Mouse (Mus musculus) spleen, adult 2 months (tissue): Measurements from ENCODE around the gene Olfr630. TPM values are rescaled to one million over a fixed set of nuclear protein-coding genes. Genes with fewer than 3 reads are reported as not detected.
"Not testable (repeated sequence)": the region's sequence is repeated elsewhere in the genome, so short reads cannot be mapped to it uniquely, and the experiment has no call there.

Source experiments
- DNase-seq, 2 experiments: peaks; one replicate each; pipeline versions ENCODE4 v3.0.0 to v3.0.0-alpha.2; 2012 to 2021; ENCODE audit warnings: low spot score in 2 of 2, low read depth in 1 of 2
- H3K27ac ChIP-seq: fragments of 200-500 bp; 2 replicates; pipeline ENCODE4 v1.5.1; 2012; ENCODE audit warnings: low read length, inconsistent platforms; ENCODE audit not compliant: insufficient read depth
- H3K27me3 ChIP-seq: fragments of 200-500 bp; 2 replicates; pipeline ENCODE4 v1.6.1; 2012; ENCODE audit warnings: mild to moderate bottlenecking, moderate library complexity, low read length, inconsistent platforms; ENCODE audit not compliant: control insufficient read depth, insufficient read depth
- H3K36me3 ChIP-seq: fragments of 200-500 bp; 2 replicates; pipeline ENCODE4 v1.6.1; 2012; ENCODE audit warnings: mild to moderate bottlenecking, low read length, inconsistent platforms; ENCODE audit not compliant: control insufficient read depth, insufficient read depth
- H3K4me1 ChIP-seq: fragments of 200-500 bp; 2 replicates; pipeline ENCODE4 v1.6.1; 2011; ENCODE audit warnings: inconsistent platforms; ENCODE audit not compliant: control insufficient read depth, insufficient read depth, insufficient read length
- H3K4me3 ChIP-seq: fragments of 200-500 bp; 2 replicates; pipeline ENCODE4 v1.5.1; 2011; ENCODE audit warnings: mild to moderate bottlenecking, inconsistent platforms; ENCODE audit not compliant: insufficient read depth, insufficient read length; ENCODE audit errors: extremely low read depth
- CTCF ChIP-seq: fragments of 200-500 bp; IDR thresholded peaks from 2 replicates; pipeline ENCODE4 v1.5.1; 2011; ENCODE audit warnings: mild to moderate bottlenecking, inconsistent platforms; ENCODE audit not compliant: insufficient read depth, insufficient read length, insufficient replicate concordance; ENCODE audit errors: extremely low read depth
- POLR2A ChIP-seq: fragments of 200-500 bp; IDR thresholded peaks from 2 replicates; pipeline ENCODE4 v1.6.1; 2011; ENCODE audit warnings: low read depth, low read length, inconsistent platforms
- WGBS: fragments of 180-500 bp; shearing (Covaris S2); methylation state at CpG from one replicate; pipeline ENCODE4 v1.1.7; 2018; 5-methylcytosine and 5-hydroxymethylcytosine counted together
- polyA plus RNA-seq: library from polyadenylated mRNA; depleted of rRNA; stranded (reverse); fragments of >200 nt; gene quantifications from 2 replicates; pipeline ENCODE4 v1.2.3, GENCODE M21; 2012; rRNA removed

Olfr630 gene
- polyA plus RNA-seq: not detected in 2 replicates

- WGBS: 66% methylated on average over 2 of the region's 2 CpGs
Measured at GRCm38 (mm10) chr7:103757233-103757632, at the start of gene Olfr630. TSS of gene Olfr630 (minus strand) at chr7:103757333.

GRCm38 (mm10) chr7:103806856-103807255 is 49.7 kb upstream of the Olfr630 start:
- Histone ChIP-seq H3K36me3 (no peaks in the 10 kb centered on the region), H3K4me3 (no peak overlapping the region), H3K4me1 (peaks cover 3% of the 10 kb centered on the region; the same call in 1 of the 2 replicates), H3K27ac (no peak overlapping the region), H3K27me3 (no peaks in the 10 kb centered on the region)
- TF ChIP-seq POLR2A: no peak
- no peak for TF ChIP-seq CTCF
- 71% methylated on average over 1 of the region's 1 CpGs for WGBS
- DNase-seq: no peak

More at GRCm38 (mm10) chr7:103757233-103757632, at the start of gene Olfr630:
- no peak for DNase-seq
- no peak for TF ChIP-seq CTCF
- TF ChIP-seq POLR2A: no peak
- H3K4me1 ChIP-seq: no peaks in the 10 kb centered on the region
- no peaks in the 10 kb centered on the region for H3K27me3 ChIP-seq
- H3K27ac ChIP-seq: no peak within 1 kb of the TSS
- no peak within 1 kb of the TSS for H3K4me3 ChIP-seq
- no peaks in the 10 kb centered on the region for H3K36me3 ChIP-seq

- 17% methylated on average over 4 of the region's 4 CpGs for WGBS
- Histone ChIP-seq H3K27me3 (no peaks in the 10 kb centered on the region), H3K4me3 (no peak overlapping the region), H3K27ac (no peak overlapping the region), H3K36me3 (no peaks in the 10 kb centered on the region), H3K4me1 (no peaks in the 10 kb centered on the region)
- DNase-seq: no peak
- TF ChIP-seq POLR2A (no peak), CTCF (no peak)
Measured at GRCm38 (mm10) chr7:103792669-103793388, 35.7 kb upstream of the Olfr630 start.

GRCm38 (mm10) chr7:103791721-103792120 is 34.6 kb upstream of the Olfr630 start, which contains the start of gene Olfr67:
TSS of gene Olfr67 (minus strand) at chr7:103791821.
- TF ChIP-seq POLR2A (no peak), CTCF (no peak)
- Histone ChIP-seq H3K4me1 (no peaks in the 10 kb centered on the region), H3K27ac (no peak within 1 kb of the TSS), H3K4me3 (no peak within 1 kb of the TSS), H3K27me3 (no peaks in the 10 kb centered on the region), H3K36me3 (no peaks in the 10 kb centered on the region)
- 56% methylated on average over 3 of the region's 3 CpGs for WGBS
- DNase-seq: no peak

GRCm38 (mm10) chr7:103779598-103779997 is 22.5 kb upstream of the Olfr630 start, which contains the start of gene Olfr68:
TSS of gene Olfr68 (minus strand) at chr7:103779698.
- TF ChIP-seq CTCF (no peak), POLR2A (no peak)
- no peak within 1 kb of the TSS for H3K27ac ChIP-seq
- WGBS: 85% methylated on average over 3 of the region's 3 CpGs
- H3K4me3 ChIP-seq: no peak within 1 kb of the TSS
- no peaks in the 10 kb centered on the region for H3K36me3 ChIP-seq
- DNase-seq: no peak
- no peaks in the 10 kb centered on the region for H3K27me3 ChIP-seq
- H3K4me1 ChIP-seq: no peaks in the 10 kb centered on the region

- not testable (repeated sequence) for H3K36me3 ChIP-seq, DNase-seq, H3K4me3 ChIP-seq, H3K4me1 ChIP-seq, H3K27ac ChIP-seq, H3K27me3 ChIP-seq
- 87% methylated on average over 4 of the region's 4 CpGs for WGBS
Measured at GRCm38 (mm10) chr7:103777652-103778051, 20.5 kb upstream of the Olfr630 start.

GRCm38 (mm10) chr7:103771494-103771893 is 14.4 kb upstream of the Olfr630 start, which contains the start of gene Olfr69:
TSS of gene Olfr69 (minus strand) at chr7:103771594.
- Histone ChIP-seq H3K4me3 (no peak within 1 kb of the TSS), H3K36me3 (no peaks in the 10 kb centered on the region), H3K27ac (no peak within 1 kb of the TSS), H3K27me3 (no peaks in the 10 kb centered on the region), H3K4me1 (no peaks in the 10 kb centered on the region)
- no peak for DNase-seq
- WGBS: 79% methylated on average over 2 of the region's 2 CpGs
- TF ChIP-seq CTCF (no peak), POLR2A (no peak)

GRCm38 (mm10) chr7:103767687-103768086 is 10.6 kb upstream of the Olfr630 start:
- not testable (repeated sequence) for DNase-seq, H3K36me3 ChIP-seq, H3K27me3 ChIP-seq, H3K27ac ChIP-seq, H3K4me1 ChIP-seq, H3K4me3 ChIP-seq
- 90% methylated on average over 6 of the region's 6 CpGs for WGBS

- not testable (repeated sequence) for H3K27me3 ChIP-seq, H3K36me3 ChIP-seq, H3K4me3 ChIP-seq, H3K27ac ChIP-seq, H3K4me1 ChIP-seq
- peak in 1 of 2 experiments; percentile 1 for DNase-seq
- 11% methylated on average over 6 of the region's 6 CpGs for WGBS
Measured at GRCm38 (mm10) chr7:103762212-103762611, 5.1 kb upstream of the Olfr630 start.
